Comparison of ENCODE assay signal across 8 mouse cellular contexts in the genomic region with DNA sequence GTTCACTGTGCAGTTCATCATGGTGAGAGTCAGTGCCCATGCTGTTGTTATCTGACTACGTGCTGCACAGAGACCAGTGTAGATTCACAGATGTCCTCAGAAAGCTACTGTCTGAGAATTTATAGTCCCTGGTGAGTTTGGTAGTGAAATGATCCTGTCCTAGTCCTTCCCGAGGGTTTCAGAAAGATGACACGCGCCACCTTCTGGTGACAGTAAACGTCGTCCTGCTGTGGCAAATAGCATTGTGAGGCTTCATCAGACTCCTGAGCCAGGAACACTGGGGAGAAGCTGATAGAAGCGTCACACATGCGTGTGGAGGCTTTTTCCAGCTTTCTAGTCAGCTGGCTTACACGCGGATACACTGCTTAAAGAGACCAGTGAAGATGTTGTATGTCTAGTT.
A peak's percentile ranks its signal among the peaks of the same experiment; 100 is the strongest.
DNase-seq lines count a peak whose midpoint lies in the region; ATAC-seq and TF ChIP-seq lines count a peak whose summit lies in the region.

No protein-coding gene starts in this region.

- TF ChIP-seq CTCF in heart, postnatal 0 days (IDR thresholded peaks at IDR 0.05; ENCODE audit: low read depth): peak; percentile 91

- peaks cover 58% of the 10 kb centered on the region for H3K36me3 ChIP-seq in forebrain, embryonic 12.5 days (replicated peaks)
- peaks cover 56% of the 10 kb centered on the region for H3K36me3 ChIP-seq in heart, postnatal 0 days (replicated peaks; ENCODE audit: control insufficient read depth, insufficient read depth, low read length)
- H3K36me3 ChIP-seq in liver, embryonic 11.5 days (ENCODE audit: control insufficient read depth, insufficient read depth, low read length): peaks cover 5% of the 10 kb centered on the region; the same call in 1 of the 2 replicates
- peaks cover 13% of the 10 kb centered on the region for H3K36me3 ChIP-seq in neural tube, embryonic 15.5 days

- H3K9ac ChIP-seq in forebrain, embryonic 12.5 days: no peak overlapping the region
- no peak overlapping the region for H3K9ac ChIP-seq in heart, postnatal 0 days (replicated peaks; ENCODE audit: low read depth, low read length)
- no peak overlapping the region for H3K9ac ChIP-seq in liver, embryonic 11.5 days (ENCODE audit: low read depth, low read length)
- H3K9ac ChIP-seq in neural tube, embryonic 15.5 days (replicated peaks): no peak overlapping the region

- H3K27me3 ChIP-seq in forebrain, embryonic 12.5 days: no peaks in the 10 kb centered on the region
- H3K27me3 ChIP-seq in heart, postnatal 0 days (ENCODE audit: control insufficient read depth, insufficient read depth, low read length): no peaks in the 10 kb centered on the region
- no peaks in the 10 kb centered on the region for H3K27me3 ChIP-seq in liver, embryonic 11.5 days (replicated peaks; ENCODE audit: control insufficient read depth, insufficient read depth, low read length)
- H3K27me3 ChIP-seq in neural tube, embryonic 15.5 days (replicated peaks): no peaks in the 10 kb centered on the region

- TF ChIP-seq EP300 in heart, postnatal 0 days (IDR thresholded peaks at IDR 0.05; ENCODE audit: low read depth): no peak

- no peak overlapping the region for H3K4me2 ChIP-seq in forebrain, embryonic 12.5 days
- H3K4me2 ChIP-seq in heart, postnatal 0 days (ENCODE audit: low read depth, low read length): no peak overlapping the region
- H3K4me2 ChIP-seq in liver, embryonic 11.5 days: no peak overlapping the region
- no peak overlapping the region for H3K4me2 ChIP-seq in neural tube, embryonic 15.5 days

- WGBS in forebrain, embryonic 12.5 days: 45% methylated on average over 10 of the region's 10 CpGs
- WGBS in heart, postnatal 0 days: 20% methylated on average over 10 of the region's 10 CpGs
- 30% methylated on average over 10 of the region's 10 CpGs for WGBS in liver, embryonic 11.5 days
- 23% methylated on average over 10 of the region's 10 CpGs for WGBS in neural tube, embryonic 15.5 days

- no peaks in the 10 kb centered on the region for H3K9me3 ChIP-seq in forebrain, embryonic 12.5 days
- H3K9me3 ChIP-seq in heart, postnatal 0 days (replicated peaks; ENCODE audit: control insufficient read depth, low read length): no peaks in the 10 kb centered on the region
- H3K9me3 ChIP-seq in liver, embryonic 11.5 days (ENCODE audit: control insufficient read depth, low read length): no peaks in the 10 kb centered on the region
- H3K9me3 ChIP-seq in neural tube, embryonic 15.5 days (replicated peaks): no peaks in the 10 kb centered on the region

- H3K4me1 ChIP-seq in forebrain, embryonic 12.5 days: no peaks in the 10 kb centered on the region; the same call in 1 of the 2 replicates
- peaks cover 13% of the 10 kb centered on the region; the same call in 1 of the 2 replicates for H3K4me1 ChIP-seq in heart, postnatal 0 days (ENCODE audit: control insufficient read depth, insufficient read depth)
- H3K4me1 ChIP-seq in liver, embryonic 11.5 days (replicated peaks; ENCODE audit: control insufficient read depth, insufficient read depth, low read length): no peaks in the 10 kb centered on the region
- peaks cover 4% of the 10 kb centered on the region; the same call in 1 of the 2 replicates for H3K4me1 ChIP-seq in neural tube, embryonic 15.5 days

- ATAC-seq in forebrain, embryonic 12.5 days (ENCODE audit: low FRiP score): peak; percentile 56; the same call in 1 of the 2 replicates
- peak; percentile 62 for ATAC-seq in heart, postnatal 0 days (ENCODE audit: insufficient read depth, low read depth)
- ATAC-seq in liver, embryonic 11.5 days (replicated peaks; ENCODE audit: low FRiP score): 0 out of 2 replicates have a peak, but pooled peaks have one; percentile 37
- ATAC-seq in neural tube, embryonic 15.5 days (ENCODE audit: low FRiP score): peak; percentile 84

- H3K4me3 ChIP-seq in forebrain, embryonic 12.5 days (replicated peaks): no peak overlapping the region
- H3K4me3 ChIP-seq in heart, postnatal 0 days (ENCODE audit: low read depth, low read length): no peak overlapping the region
- no peak overlapping the region for H3K4me3 ChIP-seq in liver, embryonic 11.5 days (ENCODE audit: low read depth, low read length)
- no peak overlapping the region for H3K4me3 ChIP-seq in neural tube, embryonic 15.5 days (replicated peaks)

- DNase-seq in ES-CJ7 (ENCODE audit: low read depth, low spot score): peak; percentile 83
- DNase-seq in brain, embryonic 18.5 days (ENCODE audit: low read depth, low spot score): peak; percentile 69
- DNase-seq in heart, postnatal 0 days (ENCODE audit: low spot score): peak; percentile 83
- DNase-seq in kidney, postnatal 10 days: peak; percentile 90
- DNase-seq in liver, embryonic 11.5 days (ENCODE audit: low spot score): peak; percentile 51
- DNase-seq in urinary bladder, postnatal 25 days (ENCODE audit: low spot score): peak; percentile 64

- H3K27ac ChIP-seq in forebrain, embryonic 12.5 days: 0 out of 2 replicates have a peak overlapping the region, but pooled peaks have one; percentile 9
- no peak overlapping the region for H3K27ac ChIP-seq in heart, postnatal 0 days (ENCODE audit: low read depth)
- H3K27ac ChIP-seq in liver, embryonic 11.5 days (ENCODE audit: low read depth, low read length): no peak overlapping the region
- H3K27ac ChIP-seq in neural tube, embryonic 15.5 days (replicated peaks): 0 out of 2 replicates have a peak overlapping the region, but pooled peaks have one; percentile 14

Comparison
In these comparisons a context has a peak if more than half of its experiments do, and no peak if none do; other contexts are left out.
1. H3K27ac ChIP-seq: peak in forebrain, embryonic 12.5 days (single experiment) and neural tube, embryonic 15.5 days (single experiment); none in heart, postnatal 0 days (single experiment) and liver, embryonic 11.5 days (single experiment).
2. Peak in every context shown above with its lines, with median percentiles within 50 percentile points of each other: DNase-seq and ATAC-seq.